Mouse (Mus musculus) right cerebral cortex, adult 18-20 months (tissue): ENCODE results near the gene Creb3l1.

ENCODE experiments used
- DNase-seq: peaks from one replicate; pipeline ENCODE4 v3.0.0; 2022; ENCODE audit warnings: mixed read lengths

The Creb3l1 gene

DNA sequence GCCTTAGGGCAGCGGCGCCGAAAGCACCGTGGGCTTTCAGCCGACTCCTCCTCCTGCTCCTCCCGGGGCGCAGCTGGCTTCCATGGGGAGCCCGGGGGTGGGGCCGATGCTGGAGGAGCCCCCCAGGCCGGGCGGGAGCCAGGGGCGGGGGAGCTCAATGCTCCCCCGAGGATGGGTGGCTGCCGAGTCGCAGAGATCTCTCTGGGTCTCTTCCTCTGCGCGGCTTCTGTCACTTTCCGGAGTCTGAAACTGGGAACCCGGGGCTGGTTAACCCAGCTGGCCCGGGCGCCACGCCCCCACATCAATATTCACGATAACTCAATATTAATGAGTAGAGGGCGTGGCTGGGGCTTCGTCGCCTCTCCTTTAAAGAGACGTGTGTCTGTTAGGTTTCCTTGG, at the start of gene Creb3l1:
TSS of gene Creb3l1 (minus strand) at position 229 of the 399 bp plus-strand sequence.
- DNase-seq = peak; percentile 15

DNA sequence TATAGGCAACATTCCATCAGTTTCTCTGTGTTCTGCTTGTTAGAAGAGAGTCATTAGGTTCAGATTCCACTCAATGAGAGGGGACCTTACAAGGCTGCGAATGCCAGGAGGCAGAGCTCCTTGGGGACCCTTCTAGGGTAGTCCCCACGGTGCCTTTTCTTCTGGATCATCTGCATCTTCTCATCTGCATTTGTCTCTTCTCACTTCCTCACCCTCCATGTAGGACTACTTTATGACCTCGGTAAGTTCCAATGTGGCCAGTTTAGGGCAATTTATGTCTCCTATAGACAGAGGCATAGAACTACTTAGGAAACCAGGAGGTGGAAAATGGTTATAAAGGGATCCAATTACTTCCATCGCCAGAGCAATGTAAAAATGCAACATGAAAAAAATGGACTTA, 46.8 kb upstream of the Creb3l1 start:
- DNase-seq = no peak

DNA sequence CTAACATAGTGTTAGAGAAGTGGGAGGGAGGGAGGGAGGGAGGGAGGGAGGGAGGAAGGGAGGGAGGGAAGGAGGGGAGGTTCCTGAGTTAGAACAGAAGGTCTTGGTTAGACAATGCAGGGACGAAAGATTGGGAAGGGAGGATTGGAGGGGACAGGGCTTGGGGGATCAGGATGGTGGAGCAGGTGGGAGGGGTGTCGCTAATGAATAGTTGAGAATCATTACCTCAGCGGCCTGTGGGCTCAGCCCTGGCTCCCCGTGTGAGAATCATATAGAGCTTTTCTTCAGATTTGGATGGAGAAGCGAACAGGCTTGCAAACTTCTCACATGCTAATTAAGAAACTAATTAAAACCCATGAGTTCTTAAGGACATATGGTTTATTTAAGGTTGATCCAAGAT, 45.3 kb upstream of the Creb3l1 start:
- no peak for DNase-seq

DNA sequence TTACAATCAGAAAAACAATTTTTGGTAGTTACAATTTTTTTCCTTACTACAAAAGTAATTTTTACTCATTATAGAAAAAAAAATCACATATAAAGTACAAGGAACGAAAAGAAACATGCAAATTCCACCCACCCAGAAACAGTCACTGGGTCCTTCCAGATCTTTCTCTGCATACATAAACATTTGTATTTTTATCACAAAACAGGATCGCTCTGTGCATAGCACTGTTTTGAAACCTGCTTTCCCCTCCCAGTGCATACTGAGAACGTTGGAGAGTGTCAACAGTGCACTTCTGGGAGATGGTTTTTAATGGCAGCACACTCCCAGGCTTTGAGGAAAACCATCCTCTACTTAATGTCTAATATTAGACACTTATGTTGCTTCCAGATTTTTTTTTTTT, 43.3 kb upstream of the Creb3l1 start:
- no peak for DNase-seq

DNA sequence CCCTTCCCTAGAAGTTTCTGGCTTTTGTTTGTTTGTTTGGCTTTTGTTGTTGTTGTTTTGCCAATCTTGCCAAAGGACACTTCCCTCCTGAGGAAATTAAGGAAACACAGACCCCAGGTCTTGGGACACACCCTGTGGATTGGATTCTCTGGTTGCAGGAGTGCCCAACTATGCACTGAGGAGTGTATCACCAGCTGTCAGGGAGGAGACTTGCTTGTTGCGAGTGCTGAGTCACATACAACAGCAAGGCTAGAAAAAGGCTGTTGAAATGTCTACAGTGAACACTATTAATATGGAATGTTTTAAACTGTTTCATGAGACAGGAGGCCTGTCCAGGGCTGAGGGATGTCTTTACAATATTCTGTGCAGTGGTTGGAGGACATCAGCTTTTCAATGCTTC, 42.6 kb upstream of the Creb3l1 start:
- DNase-seq = no peak

DNA sequence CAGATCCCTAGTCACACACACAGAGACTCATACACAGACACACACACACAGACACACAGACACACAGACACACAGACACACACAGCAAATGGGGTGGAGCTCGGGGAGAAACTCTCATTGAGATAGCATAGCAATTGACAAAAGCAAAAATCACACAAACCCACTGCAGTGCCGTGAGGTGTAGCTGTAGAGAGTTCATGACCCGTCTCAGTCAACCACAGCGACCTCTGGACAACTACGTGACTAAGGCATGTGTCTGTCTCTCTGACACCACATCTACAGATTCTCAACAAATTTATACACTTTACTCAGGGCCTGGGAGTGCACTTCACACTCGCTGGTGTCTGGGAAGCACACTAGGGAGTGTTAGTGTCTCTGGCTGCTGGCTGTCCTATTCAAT, 41.6 kb upstream of the Creb3l1 start:
- no peak for DNase-seq

DNA sequence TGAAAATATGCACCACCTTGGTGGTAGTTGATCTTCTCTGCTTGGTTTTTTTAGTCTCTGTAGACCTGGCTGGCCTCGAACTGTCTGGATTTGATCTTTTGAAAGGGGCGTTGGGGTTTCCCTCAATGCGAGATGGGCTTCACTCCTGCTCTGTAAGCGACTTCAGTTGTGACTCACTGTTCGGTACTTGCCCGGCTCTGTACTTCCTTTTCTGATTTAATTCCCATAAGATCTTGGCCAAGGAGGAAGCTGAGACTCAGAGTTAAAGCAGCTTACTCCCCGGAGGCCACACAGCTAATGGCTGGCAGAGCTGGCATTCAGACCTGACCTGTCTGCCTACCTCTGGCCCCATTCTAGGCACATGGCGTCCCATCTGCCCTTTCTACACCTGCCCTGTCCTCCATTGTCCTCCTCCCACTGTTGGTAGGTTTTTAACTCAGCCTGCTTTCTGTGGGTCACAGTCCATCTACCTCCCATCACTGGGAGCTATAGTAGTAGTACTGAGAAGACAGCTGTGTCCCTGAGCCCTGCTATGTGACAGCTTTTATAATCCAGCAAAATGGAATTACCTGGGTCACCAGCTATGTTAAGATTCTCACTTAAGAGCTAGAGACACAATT, 41.1 kb upstream of the Creb3l1 start:
- no peak for DNase-seq

DNA sequence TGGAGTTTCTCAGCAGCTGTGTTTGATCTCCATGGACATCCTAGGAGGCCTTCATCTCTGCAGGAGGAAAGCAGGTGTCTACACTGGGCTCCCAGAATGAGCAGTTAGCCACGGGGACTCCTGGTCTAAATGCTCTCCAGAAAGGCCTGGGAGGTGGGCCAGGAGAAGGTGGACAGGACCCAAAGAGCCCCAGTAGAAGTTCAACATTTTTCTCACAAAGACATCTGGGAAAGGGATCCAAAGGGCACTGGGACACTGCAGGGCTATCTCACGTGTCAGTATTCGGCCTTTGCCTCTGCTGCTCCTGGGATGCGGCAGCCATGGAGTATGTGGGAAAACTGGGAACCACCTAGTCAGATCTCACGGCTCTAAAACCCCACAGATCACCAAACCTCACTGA, 38.8 kb upstream of the Creb3l1 start:
- DNase-seq = no peak

DNA sequence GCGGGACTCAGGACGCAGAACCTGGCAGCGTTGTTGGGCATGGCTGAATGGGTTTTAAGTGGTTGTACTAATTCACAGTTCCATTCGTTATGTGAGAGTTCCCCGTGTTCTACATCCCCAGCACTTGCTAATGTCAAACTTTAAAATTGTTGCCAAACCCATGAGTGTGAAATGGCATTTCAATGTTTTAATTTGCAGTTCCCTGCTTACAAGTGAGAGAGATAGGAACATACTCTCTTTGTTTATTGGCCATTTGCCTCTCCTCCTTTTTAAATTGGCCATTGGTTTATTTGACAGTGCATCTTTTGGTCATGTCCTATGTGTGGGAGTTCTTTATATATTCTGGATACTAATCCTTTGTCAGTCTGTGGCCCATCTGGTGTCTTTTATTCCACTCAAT, 37.0 kb upstream of the Creb3l1 start:
- no peak for DNase-seq

DNA sequence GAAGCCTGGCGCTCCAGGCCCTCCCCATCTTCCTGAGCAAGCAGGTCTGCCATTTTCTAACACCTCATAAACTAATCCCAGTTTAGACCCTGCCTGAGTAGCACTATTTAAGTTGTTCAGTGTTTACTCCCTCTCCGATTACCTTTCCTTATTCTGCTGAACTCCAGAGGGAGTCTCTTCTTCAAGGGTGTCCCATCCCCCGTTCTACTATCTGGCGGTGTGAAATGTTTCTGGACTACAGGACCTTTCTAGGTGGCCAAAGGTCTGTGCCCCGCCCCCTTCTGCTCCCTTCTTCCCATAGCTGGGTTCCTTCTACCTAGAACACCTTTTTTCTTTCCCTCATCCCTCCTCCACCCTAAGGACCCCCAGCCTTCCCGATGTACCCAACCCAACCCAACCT, 36.0 kb upstream of the Creb3l1 start:
- no peak for DNase-seq

DNA sequence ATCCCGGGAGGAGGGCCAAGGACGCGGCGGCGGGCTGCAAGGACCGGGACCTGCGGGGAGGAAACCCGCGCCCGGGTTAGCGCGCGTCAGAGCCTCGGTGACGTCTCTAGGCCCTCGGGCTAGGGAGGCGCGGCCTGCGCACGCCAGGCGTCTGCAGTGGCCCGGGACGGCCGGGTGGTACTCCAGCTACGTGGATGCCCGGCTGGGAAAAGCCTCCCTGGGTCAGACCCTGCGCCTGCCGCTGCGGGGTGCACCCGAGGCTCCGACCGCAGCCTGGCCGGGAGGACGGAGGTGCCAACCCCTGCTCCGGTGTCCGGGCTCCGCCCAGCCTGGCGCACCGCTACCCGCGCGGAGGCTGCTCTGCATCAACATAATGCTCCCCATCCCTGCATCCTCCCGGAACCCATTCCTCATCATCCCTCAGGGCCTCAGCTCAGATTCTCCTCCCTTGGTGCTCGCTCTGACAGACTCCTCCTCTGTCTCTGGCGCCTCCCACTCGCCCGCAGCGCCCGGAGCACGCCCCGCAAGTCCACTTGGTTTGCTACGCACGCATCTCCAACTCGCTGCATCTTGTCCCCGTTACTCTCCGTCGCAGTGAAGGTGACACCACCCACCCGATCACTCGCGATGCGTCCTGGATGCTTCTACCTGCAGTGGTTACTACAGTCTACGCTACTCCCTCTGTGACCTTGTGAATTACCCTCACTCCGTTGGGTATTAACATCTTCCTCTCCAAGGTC, 35.3 kb upstream of the Creb3l1 start:
- DNase-seq = peak; percentile 86

DNA sequence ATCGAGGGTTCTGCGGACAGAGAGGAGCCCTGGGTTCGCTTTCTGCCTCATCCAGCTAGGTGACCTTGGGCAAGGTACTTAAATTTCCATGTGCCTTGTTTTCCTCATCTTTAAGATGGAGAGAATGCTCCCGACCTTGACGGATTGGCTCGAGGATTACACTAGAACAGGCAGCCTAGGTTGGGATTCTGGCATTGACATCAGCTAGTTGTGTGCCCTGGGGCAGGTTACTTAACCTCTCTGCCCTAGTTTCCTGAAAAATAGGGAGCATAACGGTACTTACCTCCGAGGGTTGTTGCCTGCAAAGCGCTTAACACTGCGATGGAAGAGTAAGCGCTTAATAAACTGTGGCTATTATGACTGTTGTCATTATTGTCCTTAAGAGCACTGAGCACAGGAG, 34.6 kb upstream of the Creb3l1 start:
- no peak for DNase-seq

DNA sequence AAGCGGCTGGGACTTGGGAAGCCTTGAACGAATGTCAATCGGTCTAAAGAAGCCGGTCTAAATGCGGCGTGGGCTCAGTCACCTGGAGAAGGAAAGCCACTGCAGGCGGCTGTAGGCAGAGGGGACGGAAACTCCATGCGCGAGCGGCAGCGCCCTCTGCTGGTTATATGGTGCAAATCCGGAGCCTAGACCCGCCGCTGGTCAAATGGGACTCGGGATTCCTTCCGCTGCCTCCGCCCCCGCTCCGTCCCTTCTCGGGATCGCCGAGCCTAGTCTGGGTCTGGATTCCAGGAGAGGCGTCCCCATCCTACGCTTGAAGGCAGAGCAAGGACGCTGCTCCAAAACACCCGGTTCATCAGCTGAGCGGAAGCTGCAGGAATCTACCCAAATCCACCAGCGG, 34.2 kb upstream of the Creb3l1 start:
- peak; percentile 96 for DNase-seq

DNA sequence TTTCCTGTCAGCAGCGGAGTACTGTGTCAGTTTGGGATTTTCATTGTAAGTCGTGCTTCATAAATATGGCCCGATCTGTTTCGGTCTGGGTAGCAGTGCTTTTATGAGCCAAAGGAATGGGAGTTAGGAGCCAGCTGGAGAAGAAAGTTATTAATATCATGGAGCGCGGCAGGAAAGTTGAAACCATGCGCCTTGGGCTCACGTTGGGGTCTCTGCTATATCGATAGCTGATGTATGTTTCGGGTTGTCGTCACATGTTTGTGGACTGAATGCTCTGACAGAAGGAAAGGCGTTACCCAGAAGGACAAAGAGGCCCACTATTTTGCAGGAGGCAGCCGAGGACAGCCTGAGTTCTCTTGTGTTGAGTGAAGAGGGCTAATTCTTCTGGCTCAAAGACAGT, 32.5 kb upstream of the Creb3l1 start:
- no peak for DNase-seq

DNA sequence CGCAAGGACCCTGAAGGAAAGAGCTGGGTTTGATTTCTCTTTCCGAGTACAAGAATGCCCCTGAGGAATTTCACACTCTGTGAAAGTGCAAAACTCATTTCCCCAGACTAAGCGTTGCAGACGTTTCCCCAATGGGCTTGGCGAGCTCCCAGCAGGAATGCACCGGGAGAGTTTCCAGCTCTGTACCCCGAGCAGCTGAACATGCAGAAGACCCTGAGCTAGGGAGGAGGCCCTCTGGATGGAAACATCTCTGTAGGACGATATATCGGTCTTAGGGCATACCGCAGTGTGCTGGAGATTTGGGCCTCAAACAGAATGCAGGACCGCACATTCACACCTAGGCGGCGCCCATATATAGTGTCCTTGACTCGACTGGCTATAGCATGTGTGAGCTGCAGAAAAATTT, 31.5 kb upstream of the Creb3l1 start:
- DNase-seq = peak; percentile 63

DNA sequence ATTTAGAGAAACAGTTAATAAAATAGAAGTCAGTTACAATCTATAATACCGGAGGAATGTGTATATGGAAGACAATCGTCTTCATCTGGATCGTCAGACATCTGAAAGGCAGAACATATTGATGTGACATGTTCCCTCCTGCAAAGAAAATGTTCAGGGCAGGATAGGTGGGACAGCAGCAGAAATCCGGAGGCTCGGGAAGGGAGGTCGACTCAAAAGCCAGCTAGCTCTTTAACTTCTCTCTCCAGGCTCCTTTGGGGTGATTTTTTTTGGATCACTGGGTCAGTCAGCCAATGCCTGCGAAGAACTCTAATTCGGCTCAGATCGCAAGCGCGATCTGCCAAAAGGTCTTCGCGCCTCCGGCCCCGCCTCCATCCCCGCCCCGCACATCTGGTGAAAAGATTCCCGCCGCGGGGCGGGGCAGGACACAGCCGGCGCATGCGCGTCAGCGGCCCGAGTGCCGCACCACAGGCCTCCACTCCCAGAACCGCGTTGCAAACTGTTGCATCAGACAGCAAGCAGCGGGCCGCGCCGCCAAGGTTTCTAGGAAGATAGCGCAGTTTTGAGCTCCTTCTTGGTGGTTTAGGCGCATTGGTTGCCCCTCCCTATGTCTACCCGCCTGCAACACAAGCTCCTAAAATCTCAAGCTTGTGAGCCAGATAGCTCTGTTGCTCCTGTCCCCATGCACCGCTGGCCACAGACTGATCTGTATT, 31.0 kb upstream of the Creb3l1 start:
- DNase-seq = peak; percentile 92

DNA sequence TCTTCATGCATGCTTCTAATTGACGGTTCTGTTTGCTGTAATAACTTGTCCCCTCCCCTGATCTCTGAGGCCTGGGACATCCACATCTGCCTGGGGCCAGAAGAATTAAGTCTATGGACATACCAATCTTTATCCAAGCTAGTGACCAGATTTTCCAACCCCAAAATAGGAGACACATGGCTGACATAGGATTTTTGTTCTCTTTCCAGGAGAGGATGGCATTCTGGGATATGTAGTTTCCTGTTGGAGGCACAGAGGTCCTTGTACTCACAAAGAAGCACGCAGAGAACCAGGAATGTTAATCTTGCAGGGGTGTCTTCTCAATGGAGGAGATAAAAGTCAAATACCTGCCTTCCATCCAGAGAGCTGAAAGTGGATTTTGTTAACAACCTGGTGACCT, 28.5 kb upstream of the Creb3l1 start:
- DNase-seq = no peak

DNA sequence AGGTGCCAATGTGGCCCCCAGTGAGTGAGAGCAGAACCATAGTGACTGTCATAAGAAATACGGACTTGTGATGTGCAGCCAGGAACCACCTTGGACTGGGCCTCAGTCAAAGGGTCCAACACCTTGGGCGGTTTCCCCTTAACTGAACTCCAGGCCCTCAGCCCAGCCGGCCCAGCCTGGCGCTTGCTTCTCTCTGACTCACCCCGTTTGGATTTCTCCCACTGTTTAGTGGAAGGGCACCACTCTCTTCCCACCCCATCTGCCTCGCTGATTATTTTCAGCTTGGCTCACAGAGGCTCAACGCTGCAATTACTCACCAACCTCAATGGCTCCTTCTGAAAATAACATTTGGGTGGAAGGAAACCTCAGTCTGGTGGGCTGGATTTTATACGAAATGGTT, 27.9 kb upstream of the Creb3l1 start:
- peak; percentile 74 for DNase-seq

DNA sequence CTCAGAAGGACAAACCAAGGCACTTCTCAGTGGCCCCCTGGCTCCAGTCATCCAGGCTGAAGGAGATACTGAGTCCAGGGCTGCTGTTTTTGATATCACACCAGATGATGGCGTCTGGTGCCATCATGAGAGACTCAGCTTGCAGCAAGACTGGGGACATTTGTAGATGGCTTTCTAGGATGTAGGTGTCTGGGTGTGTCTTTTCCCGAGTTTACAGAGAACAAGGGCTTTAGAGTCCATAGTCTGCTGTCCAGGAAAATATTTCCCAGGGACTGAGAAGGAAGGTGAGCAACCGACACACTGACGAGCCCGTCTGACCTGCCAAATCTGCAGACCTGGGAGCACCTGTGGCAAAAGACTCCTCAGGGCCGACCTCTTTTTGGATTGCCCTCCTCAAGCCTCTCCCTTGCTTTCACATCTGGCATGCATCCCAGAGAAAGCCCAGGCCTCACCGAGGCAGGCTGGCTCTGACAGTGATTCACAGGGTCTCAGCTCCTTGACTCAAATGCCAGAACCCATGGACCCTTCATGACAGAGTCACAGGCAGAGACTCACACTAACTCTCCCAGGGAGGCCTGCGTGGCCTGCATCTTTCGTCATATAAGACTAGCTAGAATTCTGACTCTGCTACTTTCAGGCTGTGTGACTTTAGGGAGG, 23.9 kb upstream of the Creb3l1 start:
- DNase-seq = no peak

DNA sequence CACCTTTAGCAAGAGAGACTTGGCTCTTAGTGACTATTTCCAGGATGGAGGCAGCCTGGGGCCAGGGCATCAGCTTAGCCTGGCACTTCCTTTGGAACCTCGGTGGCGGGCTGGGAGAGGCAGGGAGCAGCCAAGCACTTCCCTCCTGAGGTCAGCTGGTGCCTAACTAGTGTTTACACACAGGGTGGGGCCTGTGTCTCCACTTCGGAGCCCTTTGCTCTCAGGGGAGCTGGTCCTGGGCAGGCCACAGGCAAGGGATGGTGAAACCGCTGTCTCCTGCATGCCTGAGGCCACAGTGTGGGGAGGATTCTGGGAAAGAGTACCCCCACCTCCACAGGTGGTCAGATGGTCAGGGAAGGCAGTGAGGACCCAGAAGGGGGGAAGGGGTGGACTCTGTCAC, 23.3 kb upstream of the Creb3l1 start:
- no peak for DNase-seq

DNA sequence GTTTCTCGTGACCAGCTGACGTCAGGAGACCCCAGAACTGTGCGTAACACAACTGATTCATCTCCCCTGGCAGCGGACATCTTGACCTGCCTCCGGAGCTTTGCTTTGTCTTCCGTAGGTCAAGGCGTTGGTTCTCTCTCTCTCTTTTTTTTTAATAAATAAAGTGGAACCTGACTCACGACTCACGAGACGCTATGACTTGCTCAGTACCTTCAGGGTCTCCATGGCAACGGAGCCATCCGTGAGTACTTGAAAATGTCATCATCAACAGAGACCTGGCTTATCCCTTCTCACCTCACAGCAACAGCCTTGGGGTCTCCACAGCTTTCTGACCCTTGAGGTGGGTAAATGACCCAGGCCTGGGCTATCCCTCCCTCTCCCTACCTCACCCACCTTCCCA, 19.0 kb upstream of the Creb3l1 start:
- no peak for DNase-seq

DNA sequence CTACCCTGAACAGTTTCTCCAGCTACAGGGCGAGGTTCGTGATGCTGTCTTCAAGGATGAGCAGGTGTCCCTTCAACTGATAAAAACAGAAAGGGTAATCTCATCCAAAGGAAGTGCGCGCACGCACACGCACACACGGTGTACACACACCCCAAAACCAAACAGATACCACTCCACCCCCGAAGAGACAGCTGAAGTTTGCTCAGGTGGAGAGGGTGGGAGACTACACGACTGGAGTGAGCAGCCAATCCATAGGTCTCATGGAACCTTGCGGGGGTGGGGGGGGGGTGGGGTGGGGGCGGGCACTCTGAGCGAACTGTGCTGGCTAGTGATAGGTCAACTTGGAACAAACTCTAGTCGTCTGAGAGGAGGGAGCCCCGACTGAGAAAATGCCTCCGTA, 17.2 kb upstream of the Creb3l1 start:
- DNase-seq = no peak

DNA sequence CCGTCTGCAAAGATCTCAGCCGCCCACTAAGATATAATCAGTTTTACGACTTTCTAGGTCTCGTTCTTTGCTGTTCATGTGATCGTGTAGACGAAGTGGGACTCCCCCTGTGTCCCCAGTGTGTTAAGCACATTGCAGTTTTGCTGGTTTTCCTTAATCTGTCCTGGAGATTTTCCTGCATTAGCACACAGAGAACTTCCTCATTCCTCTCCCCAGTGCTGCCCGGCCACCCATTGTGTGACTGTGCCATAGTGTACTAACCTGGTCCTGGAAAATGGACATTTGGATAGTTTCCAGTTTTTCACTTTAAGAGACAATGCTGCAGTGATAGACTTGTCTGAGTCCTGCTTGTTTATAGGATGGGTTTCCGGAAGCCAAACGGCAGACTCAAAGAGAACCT, 10.0 kb upstream of the Creb3l1 start:
- DNase-seq = no peak

DNA sequence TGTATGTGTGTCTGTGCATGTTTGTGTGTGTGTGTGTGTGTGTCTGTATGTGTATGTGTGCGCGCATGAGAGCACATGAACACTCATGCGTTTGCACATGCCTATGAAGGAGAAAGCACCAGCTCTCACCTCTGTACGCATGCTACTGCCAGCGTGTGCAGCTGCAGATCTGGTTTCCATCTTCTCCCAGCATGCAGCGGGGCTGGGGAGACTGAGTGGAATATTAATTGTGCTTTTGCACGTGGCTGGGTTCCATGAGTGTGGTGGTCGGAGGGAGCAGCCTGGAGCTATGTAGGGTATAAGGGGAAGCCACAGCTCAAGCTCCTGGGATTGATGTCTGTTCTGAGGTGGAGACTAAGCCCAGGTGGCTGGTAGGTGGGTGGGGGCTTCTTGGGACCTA, 6.3 kb upstream of the Creb3l1 start:
- no peak for DNase-seq
